Mouse (Mus musculus) neural tube, embryonic 15.5 days (tissue): ENCODE measurements at regions not wholly inside any gene's neighbourhood (a gene's known extent, or its start where the extent isn't known, plus 50 kb on each side); places are given as distances from the start of the nearest gene placed in this dataset.

Source experiments
- ATAC-seq: fragments of 200-750 bp; cut with Nextera tagmentation; 2 replicates; pipeline ENCODE4 v1.8.0; 2017; ENCODE audit warnings: mild to moderate bottlenecking, moderate TSS enrichment, moderate library complexity; ENCODE audit not compliant: low FRiP score
- H3K27ac ChIP-seq: fragments of 300-500 bp; sonication (generic); replicated peaks from 2 replicates; pipeline ENCODE4 v1.5.1; 2015; ENCODE audit warnings: mild to moderate bottlenecking, inconsistent platforms
- H3K27me3 ChIP-seq: fragments of 300-500 bp; sonication (generic); replicated peaks from 2 replicates; pipeline ENCODE4 v1.6.1; 2015; ENCODE audit warnings: inconsistent platforms
- H3K36me3 ChIP-seq: fragments of 300-500 bp; sonication (generic); 2 replicates; pipeline ENCODE4 v1.6.1; 2015; ENCODE audit warnings: inconsistent platforms
- H3K4me1 ChIP-seq: fragments of 300-500 bp; sonication (generic); 2 replicates; pipeline ENCODE4 v1.6.1; 2015; ENCODE audit warnings: inconsistent platforms
- H3K4me2 ChIP-seq: fragments of 300-500 bp; sonication (generic); 2 replicates; pipeline ENCODE4 v1.6.1; 2015; ENCODE audit warnings: inconsistent platforms, mild to moderate bottlenecking, moderate library complexity
- H3K4me3 ChIP-seq: fragments of 300-500 bp; sonication (generic); replicated peaks from 2 replicates; pipeline ENCODE4 v1.5.1; 2015; ENCODE audit warnings: mild to moderate bottlenecking, inconsistent platforms
- H3K9ac ChIP-seq: fragments of 300-500 bp; sonication (generic); replicated peaks from 2 replicates; pipeline ENCODE4 v1.6.1; 2015; ENCODE audit warnings: mild to moderate bottlenecking, inconsistent platforms
- H3K9me3 ChIP-seq: fragments of 300-500 bp; sonication (generic); replicated peaks from 2 replicates; pipeline ENCODE4 v1.6.1; 2016; ENCODE audit warnings: inconsistent platforms
- WGBS: fragments of 180-500 bp; shearing (Covaris S2); methylation state at CpG from one replicate; pipeline ENCODE4 v1.1.7; 2015; ENCODE audit warnings: mixed read lengths; 5-methylcytosine and 5-hydroxymethylcytosine counted together

- no peak for ATAC-seq
- no peak overlapping the region for H3K9ac ChIP-seq
- H3K27ac ChIP-seq: no peak overlapping the region
- 84% methylated on average over 2 of the region's 2 CpGs for WGBS
- H3K36me3 ChIP-seq: no peaks in the 10 kb centered on the region
- no peaks in the 10 kb centered on the region for H3K27me3 ChIP-seq
- H3K4me1 ChIP-seq: peaks cover 14% of the 10 kb centered on the region; the same call in 1 of the 2 replicates
- H3K4me3 ChIP-seq: no peak overlapping the region
- H3K4me2 ChIP-seq: no peak overlapping the region
- H3K9me3 ChIP-seq: no peaks in the 10 kb centered on the region
These were observed 129.4 kb upstream of the Slco3a1 start for GRCm38 (mm10) chr7:74683979-74684378.

- no peak overlapping the region for H3K9ac ChIP-seq
- no peaks in the 10 kb centered on the region for H3K36me3 ChIP-seq
- no peak overlapping the region for H3K4me3 ChIP-seq
- no peak overlapping the region for H3K4me2 ChIP-seq
- no peaks in the 10 kb centered on the region for H3K27me3 ChIP-seq
- H3K4me1 ChIP-seq: no peaks in the 10 kb centered on the region
- H3K9me3 ChIP-seq: no peaks in the 10 kb centered on the region
- no peak overlapping the region for H3K27ac ChIP-seq
- WGBS: 67% methylated on average over 4 of the region's 4 CpGs
- no peak for ATAC-seq
These were observed 119.2 kb upstream of the Slco3a1 start for GRCm38 (mm10) chr7:74673626-74674295.

- Histone ChIP-seq H3K27ac (no peak overlapping the region), H3K36me3 (no peaks in the 10 kb centered on the region), H3K9me3 (no peaks in the 10 kb centered on the region), H3K9ac (no peak overlapping the region), H3K4me1 (no peaks in the 10 kb centered on the region), H3K4me3 (no peak overlapping the region), H3K27me3 (no peaks in the 10 kb centered on the region), H3K4me2 (no peak overlapping the region)
- ATAC-seq: no peak
These were observed 114.5 kb upstream of the Slco3a1 start for GRCm38 (mm10) chr7:74669110-74669509.

- Histone ChIP-seq H3K4me3 (no peak overlapping the region), H3K4me2 (no peak overlapping the region), H3K27ac (no peak overlapping the region), H3K9me3 (no peaks in the 10 kb centered on the region), H3K27me3 (no peaks in the 10 kb centered on the region), H3K36me3 (no peaks in the 10 kb centered on the region), H3K4me1 (no peaks in the 10 kb centered on the region), H3K9ac (no peak overlapping the region)
- ATAC-seq: no peak
- WGBS: 68% methylated on average over 3 of the region's 3 CpGs
These were observed 112.5 kb upstream of the Slco3a1 start for GRCm38 (mm10) chr7:74667106-74667505.

GRCm38 (mm10) chr7:74663820-74664219 is 109.2 kb upstream of the Slco3a1 start:
- 89% methylated on average over 1 of the region's 1 CpGs for WGBS
- no peak overlapping the region for H3K4me3 ChIP-seq
- H3K9me3 ChIP-seq: no peaks in the 10 kb centered on the region
- H3K36me3 ChIP-seq: no peaks in the 10 kb centered on the region
- H3K9ac ChIP-seq: no peak overlapping the region
- H3K4me2 ChIP-seq: no peak overlapping the region
- no peak for ATAC-seq
- H3K27ac ChIP-seq: no peak overlapping the region
- no peaks in the 10 kb centered on the region for H3K4me1 ChIP-seq
- H3K27me3 ChIP-seq: no peaks in the 10 kb centered on the region

- Histone ChIP-seq H3K4me1 (no peaks in the 10 kb centered on the region), H3K4me3 (no peak overlapping the region), H3K4me2 (no peak overlapping the region), H3K9ac (no peak overlapping the region), H3K27me3 (no peaks in the 10 kb centered on the region), H3K9me3 (no peaks in the 10 kb centered on the region), H3K27ac (no peak overlapping the region), H3K36me3 (no peaks in the 10 kb centered on the region)
- ATAC-seq: no peak
- 78% methylated on average over 2 of the region's 2 CpGs for WGBS
These were observed 92.7 kb upstream of the Slco3a1 start for GRCm38 (mm10) chr7:74647310-74647709.

GRCm38 (mm10) chr7:74640171-74640570 is 85.6 kb upstream of the Slco3a1 start:
- WGBS: 86% methylated on average over 4 of the region's 4 CpGs
- H3K9ac ChIP-seq: no peak overlapping the region
- H3K4me3 ChIP-seq: no peak overlapping the region
- no peak overlapping the region for H3K27ac ChIP-seq
- no peaks in the 10 kb centered on the region for H3K9me3 ChIP-seq
- no peak for ATAC-seq
- no peaks in the 10 kb centered on the region for H3K27me3 ChIP-seq
- H3K36me3 ChIP-seq: no peaks in the 10 kb centered on the region
- H3K4me2 ChIP-seq: no peak overlapping the region
- H3K4me1 ChIP-seq: no peaks in the 10 kb centered on the region

GRCm38 (mm10) chr7:74632217-74632616 is 77.6 kb upstream of the Slco3a1 start:
- Histone ChIP-seq H3K4me1 (no peaks in the 10 kb centered on the region), H3K9ac (no peak overlapping the region), H3K4me2 (no peak overlapping the region), H3K27ac (no peak overlapping the region), H3K36me3 (no peaks in the 10 kb centered on the region), H3K4me3 (no peak overlapping the region), H3K9me3 (no peaks in the 10 kb centered on the region), H3K27me3 (no peaks in the 10 kb centered on the region)
- 90% methylated on average over 8 of the region's 8 CpGs for WGBS
- no peak for ATAC-seq

GRCm38 (mm10) chr7:74628799-74629468 is 74.4 kb upstream of the Slco3a1 start:
- H3K9me3 ChIP-seq: no peaks in the 10 kb centered on the region
- WGBS: 82% methylated on average over 6 of the region's 6 CpGs
- H3K27ac ChIP-seq: no peak overlapping the region
- no peaks in the 10 kb centered on the region for H3K4me1 ChIP-seq
- no peaks in the 10 kb centered on the region for H3K36me3 ChIP-seq
- H3K4me3 ChIP-seq: no peak overlapping the region
- no peaks in the 10 kb centered on the region for H3K27me3 ChIP-seq
- no peak overlapping the region for H3K9ac ChIP-seq
- no peak overlapping the region for H3K4me2 ChIP-seq
- no peak for ATAC-seq
